Mouse (Mus musculus): ENCODE results near the gene B4galnt4. TPM values are rescaled to one million over a fixed set of nuclear protein-coding genes. Genes with fewer than 3 reads are reported as not detected.

Gene B4galnt4
- total and polyA plus RNA-seq, 2 experiments, result 0.09 to 0.10 TPM

DNA sequence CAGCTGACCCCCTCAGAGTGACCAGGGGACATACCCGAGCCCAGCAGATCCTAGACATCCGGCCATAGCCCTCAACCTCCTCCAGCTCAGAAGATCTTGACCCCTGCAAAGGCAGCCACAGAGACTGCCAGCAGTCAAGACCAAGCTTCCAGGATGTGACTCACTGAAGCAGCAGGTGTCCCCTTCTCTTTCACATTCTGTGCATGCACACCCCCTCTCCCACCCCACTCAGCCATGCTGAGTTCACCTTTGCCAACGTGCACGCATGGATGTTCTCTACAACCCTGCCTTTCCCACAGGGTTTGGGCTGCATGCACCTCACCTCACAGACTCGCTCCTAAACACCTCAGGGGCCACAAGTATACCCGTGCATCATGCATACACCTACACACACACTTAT, 35.1 kb downstream of the B4galnt4 start:
- 86% methylated on average over 6 of the region's 6 CpGs for WGBS
- Histone ChIP-seq H3K9ac (ENCODE audit: low read depth, low read length) (no peak overlapping the region), H3K36me3 (ENCODE audit: control insufficient read depth, insufficient read depth, low read length) (no peaks in the 10 kb centered on the region), H3K4me3 (ENCODE audit: insufficient read depth, low read depth, low read length) (no peak overlapping the region), H3K27ac (replicated peaks; ENCODE audit: insufficient read depth, low read depth, low read length) (no peak overlapping the region), H3K27me3 (ENCODE audit: control insufficient read depth, insufficient read depth, low read length) (no peaks in the 10 kb centered on the region), H3K79me2 (ENCODE audit: control insufficient read depth, insufficient read depth, low read length) (no peaks in the 10 kb centered on the region), H3K4me1 (ENCODE audit: control insufficient read depth, insufficient read depth, low read length) (peaks cover 18% of the 10 kb centered on the region)
- TF ChIP-seq POLR2A (IDR thresholded peaks at IDR 0.05; ENCODE audit: extremely low read depth, insufficient read depth, low read length) (no peak), CTCF (IDR thresholded peaks at IDR 0.05; ENCODE audit: low read depth, low read length) (no peak)
- DNase-seq (ENCODE audit: extremely low read depth, low read depth, low spot score), result no peak

DNA sequence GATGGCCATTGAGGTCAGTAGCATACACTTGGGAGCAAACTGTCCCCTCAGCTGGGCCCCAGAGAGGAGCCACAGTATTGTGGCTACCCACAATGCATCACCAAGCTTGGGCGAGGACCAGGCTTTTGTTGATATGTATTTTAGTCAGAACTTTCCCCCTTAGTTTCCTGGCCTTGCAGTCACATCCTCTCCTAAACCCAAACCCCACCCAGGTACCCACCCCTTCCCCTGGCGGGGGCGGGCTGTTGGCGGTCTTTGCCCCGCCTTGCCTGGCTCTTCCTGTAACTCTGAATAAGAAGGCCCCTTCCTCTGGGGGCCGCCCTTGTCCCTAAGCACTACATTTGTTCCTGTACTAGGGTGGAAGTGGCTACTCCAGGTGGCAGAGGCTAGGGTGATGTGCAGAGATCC, 35.7 kb downstream of the B4galnt4 start:
- no peak overlapping the region for H3K27ac ChIP-seq (replicated peaks; ENCODE audit: insufficient read depth, low read depth, low read length)
- H3K27me3 ChIP-seq (ENCODE audit: control insufficient read depth, insufficient read depth, low read length), result no peaks in the 10 kb centered on the region
- peaks cover 18% of the 10 kb centered on the region for H3K4me1 ChIP-seq (ENCODE audit: control insufficient read depth, insufficient read depth, low read length)
- DNase-seq (ENCODE audit: extremely low read depth, low read depth, low spot score), result no peak
- H3K9ac ChIP-seq (ENCODE audit: low read depth, low read length), result peak overlapping the region; percentile 2; the same call in 1 of the 2 replicates
- no peaks in the 10 kb centered on the region for H3K79me2 ChIP-seq (ENCODE audit: control insufficient read depth, insufficient read depth, low read length)
- 58% methylated on average over 6 of the region's 6 CpGs for WGBS
- peak overlapping the region; percentile 7; the same call in 1 of the 2 replicates for H3K4me3 ChIP-seq (ENCODE audit: insufficient read depth, low read depth, low read length)
- no peak for TF ChIP-seq POLR2A (IDR thresholded peaks at IDR 0.05; ENCODE audit: extremely low read depth, insufficient read depth, low read length)
- TF ChIP-seq CTCF (IDR thresholded peaks at IDR 0.05; ENCODE audit: low read depth, low read length), result no peak
- no peaks in the 10 kb centered on the region for H3K36me3 ChIP-seq (ENCODE audit: control insufficient read depth, insufficient read depth, low read length)

DNA sequence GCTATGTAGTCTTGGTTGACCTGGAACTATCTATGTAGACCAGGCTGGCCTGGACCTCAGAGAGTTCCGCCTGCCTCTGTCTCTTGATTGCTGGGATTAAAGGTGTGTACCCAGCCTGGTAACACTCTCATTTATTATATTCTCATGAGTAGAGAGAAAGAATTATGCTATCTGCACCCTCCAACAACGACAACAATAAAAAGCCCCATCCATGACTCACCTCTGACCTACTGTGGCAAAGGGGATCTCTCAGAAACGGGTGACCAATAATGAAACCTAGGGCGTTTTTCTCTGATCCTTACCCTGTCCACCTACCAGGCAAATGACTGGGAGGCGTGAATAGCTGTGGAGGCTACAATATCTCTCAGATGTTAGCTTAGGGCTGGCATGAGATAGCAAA, 36.3 kb downstream of the B4galnt4 start:
- H3K9ac ChIP-seq (ENCODE audit: low read depth, low read length), result no peak overlapping the region
- no peaks in the 10 kb centered on the region for H3K27me3 ChIP-seq (ENCODE audit: control insufficient read depth, insufficient read depth, low read length)
- peaks cover 18% of the 10 kb centered on the region for H3K4me1 ChIP-seq (ENCODE audit: control insufficient read depth, insufficient read depth, low read length)
- H3K79me2 ChIP-seq (ENCODE audit: control insufficient read depth, insufficient read depth, low read length), result no peaks in the 10 kb centered on the region
- no peak overlapping the region for H3K4me3 ChIP-seq (ENCODE audit: insufficient read depth, low read depth, low read length)
- no peak for DNase-seq (ENCODE audit: extremely low read depth, low read depth, low spot score)
- 86% methylated on average over 5 of the region's 5 CpGs for whole genome bisulfite sequencing
- TF ChIP-seq POLR2A (IDR thresholded peaks at IDR 0.05; ENCODE audit: extremely low read depth, insufficient read depth, low read length) (no peak), CTCF (IDR thresholded peaks at IDR 0.05; ENCODE audit: low read depth, low read length) (no peak)
- no peak overlapping the region for H3K27ac ChIP-seq (replicated peaks; ENCODE audit: insufficient read depth, low read depth, low read length)
- no peaks in the 10 kb centered on the region for H3K36me3 ChIP-seq (ENCODE audit: control insufficient read depth, insufficient read depth, low read length)

DNA sequence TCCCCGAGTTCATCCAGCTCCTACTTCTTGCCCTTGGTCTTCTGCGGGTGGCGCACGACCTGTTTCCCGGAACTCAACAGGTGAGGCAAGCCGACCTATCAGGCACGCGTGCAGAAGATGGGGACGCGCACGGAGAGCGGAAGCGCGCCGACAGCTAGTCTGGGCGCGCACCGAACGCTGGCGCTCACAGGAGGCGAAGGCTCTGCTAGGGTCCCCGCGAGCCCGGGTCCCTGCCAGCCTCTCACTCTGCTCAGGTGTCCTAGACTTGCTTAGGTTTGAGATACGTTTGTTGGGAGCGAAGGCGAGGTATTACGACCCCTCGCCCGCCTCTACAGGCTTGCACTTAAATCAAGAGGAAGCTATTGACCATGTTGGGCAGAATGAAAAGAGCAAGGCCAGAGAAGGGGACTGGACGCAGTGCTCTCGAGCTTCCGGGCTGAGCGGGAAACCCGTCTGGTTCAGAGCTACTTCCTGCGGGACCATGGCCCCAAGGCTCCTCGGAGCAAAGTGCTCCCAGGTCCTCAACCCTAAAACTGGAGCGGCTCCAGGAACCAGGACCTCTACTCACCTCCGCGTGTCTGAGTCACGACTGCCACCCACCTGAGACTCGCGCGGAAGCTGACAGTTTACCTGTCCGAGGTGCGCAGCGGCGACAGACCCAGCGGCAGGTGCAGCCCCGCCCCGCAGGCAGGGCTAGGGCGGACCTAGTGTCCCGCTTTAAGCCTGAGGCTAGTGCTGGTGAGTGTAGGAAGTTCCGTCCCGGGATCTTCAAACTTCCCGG, 39.2 kb downstream of the B4galnt4 start, which contains the start of gene Sigirr:
TSS of gene Sigirr (minus strand) at position 662 of the 781 bp plus-strand sequence.
- peaks cover 3% of the 10 kb centered on the region; the same call in 1 of the 2 replicates for H3K4me1 ChIP-seq (ENCODE audit: control insufficient read depth, insufficient read depth, low read length)
- 2% methylated on average over 56 of the region's 56 CpGs for WGBS

DNA sequence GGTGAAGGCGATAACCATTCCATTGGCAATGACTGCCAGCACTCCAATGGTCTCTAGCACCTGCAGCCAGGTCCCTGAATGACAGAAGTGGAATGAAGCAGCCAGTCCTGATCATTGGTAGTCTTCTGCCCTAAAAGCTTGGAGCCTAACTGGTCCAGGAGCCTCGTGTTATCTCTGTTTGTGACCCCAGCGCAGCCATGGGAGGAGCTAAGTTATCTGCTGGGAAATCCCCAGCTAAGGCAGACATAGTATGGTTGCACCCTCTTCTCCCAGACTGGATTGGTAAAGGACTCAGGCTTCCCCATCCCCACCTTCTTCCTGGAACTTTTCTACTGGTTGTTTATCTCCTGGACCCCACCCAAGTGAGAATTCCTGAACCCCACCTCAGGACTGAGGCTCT, 42.3 kb downstream of the B4galnt4 start:
- Histone ChIP-seq H3K9ac (ENCODE audit: low read depth, low read length) (no peak overlapping the region), H3K4me1 (ENCODE audit: control insufficient read depth, insufficient read depth, low read length) (peaks cover 2% of the 10 kb centered on the region; the same call in 1 of the 2 replicates), H3K79me2 (ENCODE audit: control insufficient read depth, insufficient read depth, low read length) (no peaks in the 10 kb centered on the region), H3K27ac (replicated peaks; ENCODE audit: insufficient read depth, low read depth, low read length) (no peak overlapping the region), H3K4me3 (ENCODE audit: insufficient read depth, low read depth, low read length) (no peak overlapping the region), H3K36me3 (ENCODE audit: control insufficient read depth, insufficient read depth, low read length) (no peaks in the 10 kb centered on the region), H3K27me3 (ENCODE audit: control insufficient read depth, insufficient read depth, low read length) (no peaks in the 10 kb centered on the region)
- 63% methylated on average over 3 of the region's 3 CpGs for WGBS
- TF ChIP-seq CTCF (IDR thresholded peaks at IDR 0.05; ENCODE audit: low read depth, low read length) (no peak), POLR2A (IDR thresholded peaks at IDR 0.05; ENCODE audit: extremely low read depth, insufficient read depth, low read length) (no peak)
- no peak for DNase-seq (ENCODE audit: extremely low read depth, low read depth, low spot score)

More for the DNA sequence above, 39.2 kb downstream of the B4galnt4 start, which contains the start of gene Sigirr:
- no peak for TF ChIP-seq POLR2A (IDR thresholded peaks at IDR 0.05; ENCODE audit: extremely low read depth, insufficient read depth, low read length)
- TF ChIP-seq CTCF (IDR thresholded peaks at IDR 0.05; ENCODE audit: low read depth, low read length), result no peak
- Histone ChIP-seq H3K79me2 (ENCODE audit: control insufficient read depth, insufficient read depth, low read length) (no peaks in the 10 kb centered on the region), H3K27me3 (ENCODE audit: control insufficient read depth, insufficient read depth, low read length) (no peaks in the 10 kb centered on the region), H3K36me3 (ENCODE audit: control insufficient read depth, insufficient read depth, low read length) (no peaks in the 10 kb centered on the region), H3K27ac (replicated peaks; ENCODE audit: insufficient read depth, low read depth, low read length) (no peak within 1 kb of the TSS), H3K9ac (ENCODE audit: low read depth, low read length) (peak within 1 kb of the TSS; percentile 55), H3K4me3 (ENCODE audit: insufficient read depth, low read depth, low read length) (peak within 1 kb of the TSS; percentile 69)
- no peak for DNase-seq (ENCODE audit: extremely low read depth, low read depth, low spot score)

DNA sequence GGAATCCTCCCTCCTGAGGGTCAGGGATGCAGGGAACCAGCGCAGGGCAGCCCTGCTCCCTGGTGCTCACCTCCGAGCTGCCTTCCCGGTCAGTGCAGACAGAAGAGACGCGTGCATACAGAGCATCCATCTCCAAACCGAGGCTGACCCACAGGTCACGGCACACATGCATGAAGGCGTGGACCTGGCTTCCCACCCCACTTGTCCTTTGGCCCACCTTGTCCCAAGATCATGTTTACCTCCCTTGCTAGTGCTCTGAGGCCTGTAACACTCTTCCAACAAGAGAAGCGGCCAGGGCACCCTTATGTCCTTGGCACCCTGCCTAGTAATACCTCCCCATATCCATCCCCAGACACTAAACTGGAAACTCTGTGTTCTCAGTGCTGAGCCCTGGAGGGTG, 55.0 kb downstream of the B4galnt4 start:
- TF ChIP-seq POLR2A (IDR thresholded peaks at IDR 0.05; ENCODE audit: extremely low read depth, insufficient read depth, low read length) (no peak), CTCF (IDR thresholded peaks at IDR 0.05; ENCODE audit: low read depth, low read length) (no peak)
- no peaks in the 10 kb centered on the region for H3K27me3 ChIP-seq (ENCODE audit: control insufficient read depth, insufficient read depth, low read length)
- H3K9ac ChIP-seq (ENCODE audit: low read depth, low read length), result no peak overlapping the region
- 66% methylated on average over 9 of the region's 9 CpGs for WGBS
- H3K79me2 ChIP-seq (ENCODE audit: control insufficient read depth, insufficient read depth, low read length), result no peaks in the 10 kb centered on the region
- H3K36me3 ChIP-seq (ENCODE audit: control insufficient read depth, insufficient read depth, low read length), result no peaks in the 10 kb centered on the region
- no peak overlapping the region for H3K27ac ChIP-seq (replicated peaks; ENCODE audit: insufficient read depth, low read depth, low read length)
- no peak for DNase-seq (ENCODE audit: extremely low read depth, low read depth, low spot score)
- H3K4me3 ChIP-seq (ENCODE audit: insufficient read depth, low read depth, low read length), result no peak overlapping the region
- H3K4me1 ChIP-seq (ENCODE audit: control insufficient read depth, insufficient read depth, low read length), result peaks cover 3% of the 10 kb centered on the region; the same call in 1 of the 2 replicates
